In genomic region chr6:51545219-51545859, GRCm38 (mm10) we compare ENCODE assay signal across 7 mouse cellular contexts. TPM values are rescaled to one million over a fixed set of nuclear protein-coding genes. Genes with fewer than 3 reads are reported as not detected.
DNase-seq lines count a peak whose midpoint lies in the region; ATAC-seq and TF ChIP-seq lines count a peak whose summit lies in the region.

No protein-coding gene starts in this region.

- H3K27ac ChIP-seq in embryonic facial prominence, embryonic 12.5 days = 0 out of 2 replicates have a peak overlapping the region, but pooled peaks have one; percentile 24
- H3K27ac ChIP-seq in hindbrain, postnatal 0 days = no peak overlapping the region
- no peak overlapping the region for H3K27ac ChIP-seq in cerebellum, adult 2 months (ENCODE audit: insufficient read depth, low read length)

- H3K27me3 ChIP-seq in embryonic facial prominence, embryonic 12.5 days = no peaks in the 10 kb centered on the region
- H3K27me3 ChIP-seq in hindbrain, postnatal 0 days (ENCODE audit: insufficient read depth, low read length) = no peaks in the 10 kb centered on the region
- H3K27me3 ChIP-seq in cerebellum, adult 2 months (ENCODE audit: control insufficient read depth, insufficient read depth, low read length) = no peaks in the 10 kb centered on the region

- ATAC-seq in embryonic facial prominence, embryonic 12.5 days (ENCODE audit: insufficient number of reproducible peaks, insufficient read depth, low FRiP score, low TSS enrichment) = no peak
- ATAC-seq in hindbrain, postnatal 0 days = 0 out of 2 replicates have a peak, but pooled peaks have one; percentile 38

- peak; percentile 30 for DNase-seq in 3134 (ENCODE audit: extremely low read depth, insufficient read length, low spot score)
- DNase-seq in A20 (ENCODE audit: low read depth, low spot score) = peak; percentile 78
- DNase-seq in hindbrain, postnatal 0 days (ENCODE audit: low spot score) = no peak
- peak; percentile 80 for DNase-seq in lung, postnatal 36 days
- no peak for DNase-seq in cerebellum, adult 2 months
- DNase-seq in right cerebral cortex, adult 2 months (ENCODE audit: low spot score in 2 of 2) = no peak

- no peaks in the 10 kb centered on the region for H3K36me3 ChIP-seq in embryonic facial prominence, embryonic 12.5 days
- no peaks in the 10 kb centered on the region for H3K36me3 ChIP-seq in hindbrain, postnatal 0 days (ENCODE audit: insufficient read depth, low read length)

- TF ChIP-seq POLR2A in cerebellum, adult 2 months (IDR thresholded peaks at IDR 0.05; ENCODE audit: borderline replicate concordance, insufficient read depth, low read length) = no peak

- no peak overlapping the region for H3K4me3 ChIP-seq in embryonic facial prominence, embryonic 12.5 days
- H3K4me3 ChIP-seq in hindbrain, postnatal 0 days (ENCODE audit: low read length) = no peak overlapping the region
- H3K4me3 ChIP-seq in cerebellum, adult 2 months (replicated peaks; ENCODE audit: insufficient read depth, low read depth, low read length) = no peak overlapping the region

- no peak overlapping the region for H3K9ac ChIP-seq in embryonic facial prominence, embryonic 12.5 days
- H3K9ac ChIP-seq in hindbrain, postnatal 0 days (replicated peaks; ENCODE audit: low read length) = no peak overlapping the region

- H3K4me1 ChIP-seq in embryonic facial prominence, embryonic 12.5 days = peaks cover 16% of the 10 kb centered on the region; the same call in 1 of the 2 replicates
- no peaks in the 10 kb centered on the region for H3K4me1 ChIP-seq in hindbrain, postnatal 0 days (ENCODE audit: insufficient read depth, low read length)
- H3K4me1 ChIP-seq in cerebellum, adult 2 months (ENCODE audit: control insufficient read depth, insufficient read depth, low read length) = no peaks in the 10 kb centered on the region

- H3K4me2 ChIP-seq in embryonic facial prominence, embryonic 12.5 days (replicated peaks) = no peak overlapping the region; the same call in 1 of the 2 replicates
- 0 out of 2 replicates have a peak overlapping the region, but pooled peaks have one; percentile 19 for H3K4me2 ChIP-seq in hindbrain, postnatal 0 days (ENCODE audit: low read depth, low read length)

- WGBS in embryonic facial prominence, embryonic 12.5 days = 61% methylated on average over 11 of the region's 11 CpGs
- 77% methylated on average over 11 of the region's 11 CpGs for WGBS in hindbrain, postnatal 0 days
- WGBS in cerebellum, adult 2 months = 82% methylated on average over 11 of the region's 11 CpGs

- TF ChIP-seq CTCF in hindbrain, postnatal 0 days (IDR thresholded peaks at IDR 0.05; ENCODE audit: low read depth) = no peak
- no peak for TF ChIP-seq CTCF in cerebellum, adult 2 months (IDR thresholded peaks at IDR 0.05; ENCODE audit: borderline replicate concordance, insufficient read depth, low read depth, low read length)

- H3K9me3 ChIP-seq in embryonic facial prominence, embryonic 12.5 days = no peaks in the 10 kb centered on the region
- H3K9me3 ChIP-seq in hindbrain, postnatal 0 days (ENCODE audit: low read length) = no peaks in the 10 kb centered on the region

RNA-seq across cellular contexts. Expression of gene Snx10, which starts 21.6 kb away (rescaled TPM):
- polyA plus RNA-seq in embryonic facial prominence, embryonic 12.5 days (2016; fragmentation: Nextera tagmentation; extraction: Ambion mirVana) = 17.2 and 21.1 TPM in 2 replicates
- 45.5 and 46.7 TPM in 2 replicates for total RNA-seq in hindbrain, postnatal 0 days (2014; rRNA removed)
- polyA plus RNA-seq in hindbrain, postnatal 0 days (2015; fragmentation: Nextera tagmentation; extraction: Ambion mirVana) = 75.2 and 83.9 TPM in 2 replicates
- polyA plus RNA-seq in cerebellum, adult 2 months (2012; rRNA removed) = 45.6 and 45.7 TPM in 2 replicates

Comparison
In these comparisons a context has a peak if more than half of its experiments do, and no peak if none do; other contexts are left out.
1. DNase-seq: peak in 3134 (single experiment), A20 (single experiment) and lung, postnatal 36 days (single experiment); none in hindbrain, postnatal 0 days (single experiment), cerebellum, adult 2 months (0 of 2) and right cerebral cortex, adult 2 months (0 of 2).